Mouse (Mus musculus) limb, embryonic 10.5 days (tissue): ENCODE measurements at regions not wholly inside any gene's neighbourhood (a gene's known extent, or its start where the extent isn't known, plus 50 kb on each side); places are given as distances from the start of the nearest gene placed in this dataset.

Experiments used
- DNase-seq: peaks from one replicate; pipeline ENCODE4 v3.0.0-alpha.2; 2017; ENCODE audit warnings: low spot score
- H3K27ac ChIP-seq: fragments of 300-500 bp; sonication (generic); 2 replicates; pipeline ENCODE4 v1.5.1; 2016; ENCODE audit warnings: mild to moderate bottlenecking
- H3K27me3 ChIP-seq: fragments of 300-500 bp; sonication (generic); 2 replicates; pipeline ENCODE4 v1.6.1; 2016; ENCODE audit warnings: low read depth, mild to moderate bottlenecking; ENCODE audit not compliant: poor library complexity, severe bottlenecking
- H3K36me3 ChIP-seq: fragments of 300-500 bp; sonication (generic); 2 replicates; pipeline ENCODE4 v1.6.1; 2016; ENCODE audit warnings: mild to moderate bottlenecking, moderate library complexity
- H3K4me1 ChIP-seq: fragments of 300-500 bp; sonication (generic); 2 replicates; pipeline ENCODE4 v1.6.1; 2016
- H3K4me3 ChIP-seq: fragments of 300-500 bp; sonication (generic); 2 replicates; pipeline ENCODE4 v1.5.1; 2016; ENCODE audit warnings: mild to moderate bottlenecking, moderate library complexity
- H3K9me3 ChIP-seq: fragments of 300-500 bp; sonication (generic); replicated peaks from 2 replicates; pipeline ENCODE4 v1.6.1; 2016; ENCODE audit warnings: mild to moderate bottlenecking
- WGBS: fragments of 180-500 bp; shearing (Covaris S2); methylation state at CpG from one replicate; pipeline ENCODE4 v1.1.7; 2016; 5-methylcytosine and 5-hydroxymethylcytosine counted together

DNA sequence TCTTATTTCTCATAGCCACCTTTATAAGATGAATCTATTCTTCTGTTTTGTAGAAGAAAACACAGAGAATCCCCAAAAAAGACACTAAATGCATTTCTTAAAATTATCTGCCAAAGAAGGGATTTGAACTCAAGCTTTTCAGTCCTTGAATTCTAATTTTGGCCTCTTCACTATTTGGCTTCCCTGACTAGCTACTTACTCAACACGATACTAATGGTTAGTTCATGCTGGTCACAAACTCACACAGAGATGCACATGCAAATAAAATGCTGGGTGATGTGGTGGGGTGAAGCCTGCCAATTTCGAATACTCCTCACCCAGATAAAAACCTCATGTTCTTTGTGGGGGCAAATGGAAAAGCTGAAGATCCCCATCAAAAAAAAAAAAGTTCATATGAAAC lies 72.7 kb upstream of the 1700066M21Rik start:
- Histone ChIP-seq H3K4me1 (no peaks in the 10 kb centered on the region), H3K36me3 (no peaks in the 10 kb centered on the region), H3K27ac (no peak overlapping the region), H3K27me3 (no peaks in the 10 kb centered on the region), H3K4me3 (no peak overlapping the region), H3K9me3 (no peaks in the 10 kb centered on the region)
- WGBS, result 84% methylated on average over 2 of the region's 2 CpGs
- no peak for DNase-seq

DNA sequence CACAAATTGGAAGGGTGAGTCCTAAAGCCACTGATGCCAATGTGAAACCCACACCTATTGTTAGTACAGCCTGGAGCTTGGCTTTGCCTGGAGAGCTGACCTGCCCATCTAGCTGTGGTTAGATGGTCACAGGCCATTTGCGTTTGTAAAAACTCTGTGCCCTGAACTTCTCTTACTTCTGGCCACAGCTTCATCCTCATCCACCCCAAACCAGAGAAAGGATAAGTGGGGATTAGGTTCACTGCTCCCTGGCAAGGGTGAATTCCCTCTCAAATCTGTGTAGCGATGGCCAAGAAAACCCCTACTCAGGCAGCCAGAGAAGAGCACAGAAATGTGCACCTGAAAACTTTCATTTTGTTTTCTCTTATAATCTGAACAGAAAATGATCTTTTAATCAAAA lies 54.9 kb upstream of the 1700066M21Rik start:
- H3K4me1 ChIP-seq, result peaks cover 8% of the 10 kb centered on the region; the same call in 1 of the 2 replicates
- no peaks in the 10 kb centered on the region for H3K27me3 ChIP-seq
- DNase-seq, result no peak
- no peak overlapping the region for H3K27ac ChIP-seq
- WGBS, result 90% methylated on average over 2 of the region's 2 CpGs
- no peak overlapping the region for H3K4me3 ChIP-seq
- no peaks in the 10 kb centered on the region for H3K9me3 ChIP-seq
- H3K36me3 ChIP-seq, result no peaks in the 10 kb centered on the region

DNA sequence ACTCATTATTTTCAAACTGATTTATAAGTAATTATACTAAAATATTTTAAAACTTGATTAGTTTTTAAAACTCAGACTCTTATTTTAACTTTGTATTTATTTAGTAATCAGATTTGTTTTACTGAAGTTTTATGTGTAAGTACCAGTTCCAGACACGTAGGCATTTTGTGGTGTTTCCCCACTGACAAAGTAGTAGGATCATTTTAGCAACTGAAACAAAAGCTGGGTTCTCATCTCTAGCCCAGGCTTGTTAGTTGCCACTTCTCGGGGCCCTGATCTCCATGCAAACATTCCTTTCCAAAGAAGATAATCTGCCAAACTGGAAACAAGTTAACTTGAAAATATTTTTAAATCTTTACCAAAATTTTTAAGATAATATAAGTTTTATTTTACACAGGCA lies 54.3 kb upstream of the 1700066M21Rik start:
- Histone ChIP-seq H3K27ac (no peak overlapping the region), H3K4me3 (no peak overlapping the region), H3K27me3 (no peaks in the 10 kb centered on the region), H3K36me3 (no peaks in the 10 kb centered on the region), H3K9me3 (no peaks in the 10 kb centered on the region), H3K4me1 (peaks cover 8% of the 10 kb centered on the region; the same call in 1 of the 2 replicates)
- 82% methylated on average over 2 of the region's 2 CpGs for WGBS
- DNase-seq, result no peak

DNA sequence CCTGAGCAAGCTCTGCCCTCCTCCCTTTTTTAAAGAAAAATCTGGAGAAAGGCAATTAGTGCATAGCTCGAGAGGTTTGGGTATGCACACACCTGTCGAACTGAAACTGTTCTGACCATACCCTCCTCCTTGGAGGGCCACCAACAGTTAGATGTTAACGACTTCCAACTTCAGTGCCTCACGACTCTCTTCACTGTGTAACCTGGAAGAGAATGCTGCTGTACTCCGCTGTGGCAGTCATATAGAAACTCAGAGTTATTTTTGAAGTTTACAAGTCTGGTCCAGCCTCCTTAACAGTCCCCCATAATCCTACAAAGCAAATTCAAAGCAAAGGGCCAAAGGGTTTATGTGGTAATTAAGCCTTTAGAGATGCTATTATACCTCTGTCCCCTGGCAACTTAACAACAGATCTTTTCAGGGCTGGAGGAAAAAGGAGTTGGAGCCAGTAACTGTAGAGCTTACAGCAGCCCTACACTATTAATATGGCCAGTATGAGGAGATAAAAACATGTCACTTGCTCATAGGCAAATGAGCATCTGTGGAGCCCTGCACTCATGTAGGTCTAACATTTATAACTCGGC lies 51.7 kb upstream of the 1700066M21Rik start:
- H3K9me3 ChIP-seq, result no peaks in the 10 kb centered on the region
- H3K27me3 ChIP-seq, result no peaks in the 10 kb centered on the region
- DNase-seq, result no peak
- H3K27ac ChIP-seq, result no peak overlapping the region
- H3K36me3 ChIP-seq, result no peaks in the 10 kb centered on the region
- H3K4me1 ChIP-seq, result peaks cover 8% of the 10 kb centered on the region; the same call in 1 of the 2 replicates
- 46% methylated on average over 6 of the region's 6 CpGs for WGBS
- no peak overlapping the region for H3K4me3 ChIP-seq
